Comparison of ENCODE assay signal across 11 mouse cellular contexts in the genomic region with DNA sequence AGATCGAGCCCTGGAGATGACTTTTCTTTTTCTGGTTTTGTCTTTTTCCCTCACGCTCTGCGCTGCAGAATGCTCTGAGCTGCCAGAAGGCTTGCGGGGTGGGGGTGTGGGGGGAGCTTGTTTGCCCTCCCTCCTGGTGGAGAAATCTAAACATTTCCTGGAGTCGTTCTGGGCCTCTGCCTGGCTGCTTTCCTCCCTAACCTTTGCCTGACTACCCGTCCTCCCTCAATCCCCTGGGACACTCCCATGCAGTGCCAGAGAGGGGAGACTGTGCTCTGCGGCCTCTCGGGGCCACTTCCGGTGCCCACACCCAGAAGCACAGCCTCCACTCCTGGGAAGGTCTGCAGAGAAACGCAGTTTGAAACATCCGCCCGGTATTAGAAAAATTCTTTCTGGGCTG. TPM values are rescaled to one million over a fixed set of nuclear protein-coding genes. Genes with fewer than 3 reads are reported as not detected.
DNase-seq lines count a peak whose midpoint lies in the region; ATAC-seq lines count a peak whose summit lies in the region.
"Had no signal": no experiment of that assay in that cellular context is flagged by ENCODE, and none has a peak within 500 bp of the region (broad histone marks: within the 10 kb centered on the region; RNA-seq: fewer than 3 reads in every experiment).

A gene (minus strand): TSS at position 93 of the 400 bp plus-strand sequence.

- H3K27me3 ChIP-seq in hindbrain, embryonic 12.5 days, result no peaks in the 10 kb centered on the region
- H3K27me3 ChIP-seq in hindbrain, embryonic 14.5 days (ENCODE audit: control insufficient read depth, insufficient read depth, low read length), result no peaks in the 10 kb centered on the region
- H3K27me3 ChIP-seq in kidney, embryonic 16.5 days (ENCODE audit: insufficient read depth, low read length), result no peaks in the 10 kb centered on the region
- no peaks in the 10 kb centered on the region for H3K27me3 ChIP-seq in forebrain, embryonic 16.5 days (replicated peaks; ENCODE audit: control insufficient read depth, insufficient read depth, low read length)

- DNase-seq in hindbrain, embryonic 14.5 days (ENCODE audit: low spot score), result no peak
- DNase-seq in heart, adult 9 months (ENCODE audit: low spot score in 2 of 2), result peak; percentile 11 to 28
- DNase-seq in ovary, postnatal 14 days (ENCODE audit: low spot score), result peak; percentile 36
- no peak for DNase-seq in cerebellum, postnatal 4 days (ENCODE audit: low spot score in 2 of 2)
- no peak for DNase-seq in gastrocnemius, postnatal 36 days
- DNase-seq: cerebellum, adult 9-10 months; thymus, postnatal 4 days had no signal

- H3K9ac ChIP-seq in hindbrain, embryonic 12.5 days, result no peak within 1 kb of the TSS
- H3K9ac ChIP-seq in hindbrain, embryonic 14.5 days, result no peak within 1 kb of the TSS
- H3K9ac ChIP-seq in kidney, embryonic 16.5 days (replicated peaks; ENCODE audit: low read length), result peak within 1 kb of the TSS; percentile 58
- H3K9ac ChIP-seq in forebrain, embryonic 16.5 days (replicated peaks; ENCODE audit: low read depth, low read length), result no peak within 1 kb of the TSS

- H3K36me3 ChIP-seq in hindbrain, embryonic 12.5 days, result no peaks in the 10 kb centered on the region
- H3K36me3 ChIP-seq in hindbrain, embryonic 14.5 days (replicated peaks; ENCODE audit: control insufficient read depth, insufficient read depth), result no peaks in the 10 kb centered on the region
- H3K36me3 ChIP-seq in kidney, embryonic 16.5 days (ENCODE audit: insufficient read depth, low read length), result no peaks in the 10 kb centered on the region
- no peaks in the 10 kb centered on the region for H3K36me3 ChIP-seq in forebrain, embryonic 16.5 days (ENCODE audit: control insufficient read depth, insufficient read depth)

- H3K4me1 ChIP-seq in hindbrain, embryonic 12.5 days, result 0 out of 2 replicates have a peak, but pooled peaks cover 2% of the 10 kb centered on the region
- no peaks in the 10 kb centered on the region for H3K4me1 ChIP-seq in hindbrain, embryonic 14.5 days (replicated peaks; ENCODE audit: control insufficient read depth, insufficient read depth, low read length)
- H3K4me1 ChIP-seq in kidney, embryonic 16.5 days (ENCODE audit: insufficient read depth, low read length), result peaks cover 30% of the 10 kb centered on the region
- H3K4me1 ChIP-seq in forebrain, embryonic 16.5 days (replicated peaks; ENCODE audit: control insufficient read depth, insufficient read depth, low read length), result no peaks in the 10 kb centered on the region

- ATAC-seq in hindbrain, embryonic 12.5 days (ENCODE audit: low FRiP score), result no peak
- no peak for ATAC-seq in hindbrain, embryonic 14.5 days (ENCODE audit: low FRiP score)
- ATAC-seq in kidney, embryonic 16.5 days (ENCODE audit: low FRiP score, low TSS enrichment), result peak; percentile 67
- no peak for ATAC-seq in forebrain, embryonic 16.5 days

- H3K27ac ChIP-seq in hindbrain, embryonic 12.5 days, result no peak within 1 kb of the TSS
- H3K27ac ChIP-seq in hindbrain, embryonic 14.5 days, result no peak within 1 kb of the TSS
- peak within 1 kb of the TSS; percentile 64 for H3K27ac ChIP-seq in kidney, embryonic 16.5 days (ENCODE audit: low read length)
- H3K27ac ChIP-seq in forebrain, embryonic 16.5 days (ENCODE audit: low read length), result no peak within 1 kb of the TSS

- intact Hi-C loops in gastrocnemius, postnatal 36 days (cut with DNase I), result loop anchor here (10.0 kb wide), 1 partner anchor 115 kb away; no protein-coding TSS in a partner anchor

- H3K9me3 ChIP-seq in hindbrain, embryonic 12.5 days (replicated peaks), result no peaks in the 10 kb centered on the region
- no peaks in the 10 kb centered on the region for H3K9me3 ChIP-seq in hindbrain, embryonic 14.5 days (ENCODE audit: control insufficient read depth, low read length)
- H3K9me3 ChIP-seq in kidney, embryonic 16.5 days (ENCODE audit: low read length), result no peaks in the 10 kb centered on the region
- H3K9me3 ChIP-seq in forebrain, embryonic 16.5 days (ENCODE audit: control insufficient read depth, low read length), result no peaks in the 10 kb centered on the region

- 62% methylated on average over 12 of the region's 12 CpGs for WGBS in hindbrain, embryonic 12.5 days
- WGBS in hindbrain, embryonic 14.5 days, result 76% methylated on average over 12 of the region's 12 CpGs
- 14% methylated on average over 12 of the region's 12 CpGs for WGBS in kidney, embryonic 16.5 days
- WGBS in forebrain, embryonic 16.5 days, result 74% methylated on average over 12 of the region's 12 CpGs

- 0 out of 2 replicates have a peak within 1 kb of the TSS, but pooled peaks have one; percentile 7 for H3K4me2 ChIP-seq in hindbrain, embryonic 12.5 days (replicated peaks)
- no peak within 1 kb of the TSS for H3K4me2 ChIP-seq in hindbrain, embryonic 14.5 days (replicated peaks)
- H3K4me2 ChIP-seq in kidney, embryonic 16.5 days (replicated peaks; ENCODE audit: low read depth, low read length), result peak within 1 kb of the TSS; percentile 51
- no peak within 1 kb of the TSS for H3K4me2 ChIP-seq in forebrain, embryonic 16.5 days (ENCODE audit: low read length)

- H3K4me3 ChIP-seq in hindbrain, embryonic 12.5 days, result no peak within 1 kb of the TSS
- no peak within 1 kb of the TSS for H3K4me3 ChIP-seq in hindbrain, embryonic 14.5 days (replicated peaks; ENCODE audit: low read length)
- peak within 1 kb of the TSS; percentile 13 for H3K4me3 ChIP-seq in kidney, embryonic 16.5 days (ENCODE audit: low read length)
- no peak within 1 kb of the TSS for H3K4me3 ChIP-seq in forebrain, embryonic 16.5 days (replicated peaks; ENCODE audit: low read length)
- H3K4me3 ChIP-seq: myocyte had no signal

RNA-seq across cellular contexts. Expression of the gene that starts here (rescaled TPM):
- polyA plus RNA-seq in hindbrain, embryonic 12.5 days (2016; fragmentation: Nextera tagmentation; extraction: Ambion mirVana), result 0.18 and 0.50 TPM in 2 replicates
- polyA plus RNA-seq in hindbrain, embryonic 14.5 days (2014; fragmentation: Nextera tagmentation; extraction: Ambion mirVana), result 0.51 and 0.64 TPM in 2 replicates
- polyA plus RNA-seq in kidney, embryonic 16.5 days (2015; fragmentation: Nextera tagmentation; extraction: Ambion mirVana), result 3.0 and 3.2 TPM in 2 replicates
- 0.54 and 0.58 TPM in 2 replicates for polyA plus RNA-seq in forebrain, embryonic 16.5 days (2015; fragmentation: Nextera tagmentation; extraction: Ambion mirVana)
- total RNA-seq in gastrocnemius, postnatal 36 days (2021), result under 1 TPM in 1 of 2 experiments, not detected in 1; 0.54 TPM
- polyA plus RNA-seq: myocyte had no signal

Comparison
In these comparisons a context has a peak if more than half of its experiments do, and no peak if none do; other contexts are left out.
1. H3K4me2 ChIP-seq: peak in hindbrain, embryonic 12.5 days (single experiment) and kidney, embryonic 16.5 days (single experiment); none in hindbrain, embryonic 14.5 days (single experiment) and forebrain, embryonic 16.5 days (single experiment).
2. DNase-seq: peak in heart, adult 9 months (2 of 2) and ovary, postnatal 14 days (single experiment); none in hindbrain, embryonic 14.5 days (single experiment), cerebellum, postnatal 4 days (0 of 2) and gastrocnemius, postnatal 36 days (0 of 2).